In the genomic region with DNA sequence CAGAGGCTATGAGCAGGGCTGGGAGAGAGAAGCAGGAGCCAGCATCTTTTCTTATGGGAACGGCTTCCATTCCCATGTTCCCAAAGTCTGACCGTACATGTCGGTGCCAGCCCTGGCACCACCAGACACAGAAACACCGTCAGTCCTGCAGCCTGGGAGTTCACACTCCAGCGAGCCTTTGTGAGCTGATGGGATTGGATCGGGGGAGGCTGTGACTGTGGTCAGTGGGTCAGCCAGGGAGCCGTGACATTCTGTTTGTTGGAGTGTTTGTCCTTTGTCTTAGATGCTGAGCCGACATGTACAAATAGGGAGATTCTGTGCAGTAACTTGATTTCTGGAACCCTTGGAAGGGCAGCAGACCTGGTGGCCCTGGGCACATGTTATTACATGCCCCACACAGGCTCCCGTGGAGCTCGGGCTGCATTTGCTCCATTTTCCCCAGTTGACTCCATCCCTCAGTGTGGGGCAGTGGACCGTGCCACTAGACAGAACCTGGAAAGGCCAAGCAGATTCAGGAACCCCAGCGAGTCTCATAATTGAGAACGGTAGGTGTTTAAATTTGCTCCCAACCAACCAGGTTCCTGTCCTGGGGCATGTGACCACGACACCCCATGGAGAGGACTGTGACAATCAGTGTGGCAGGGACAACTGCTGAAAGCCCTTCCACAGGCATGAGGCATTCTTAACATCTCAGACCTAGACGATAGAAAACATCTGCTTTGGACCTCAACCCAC, we compare ENCODE assay signal across 17 mouse cellular contexts. TPM values are rescaled to one million over a fixed set of nuclear protein-coding genes. Genes with fewer than 3 reads are reported as not detected.
DNase-seq lines count a peak whose midpoint lies in the region; ATAC-seq lines count a peak whose summit lies in the region.
"Had no signal": no experiment of that assay in that cellular context is flagged by ENCODE, and none has a peak within 500 bp of the region (broad histone marks: within the 10 kb centered on the region; RNA-seq: fewer than 3 reads in every experiment).

No protein-coding gene starts in this region.

- 79% methylated on average over 15 of the region's 15 CpGs for WGBS in intestine, embryonic 14.5 days
- WGBS in intestine, embryonic 16.5 days = 78% methylated on average over 15 of the region's 15 CpGs
- 65% methylated on average over 15 of the region's 15 CpGs for WGBS in neural tube, embryonic 15.5 days

- DNase-seq in intestine, embryonic 14.5 days (ENCODE audit: low spot score) = peak; percentile 41
- DNase-seq in neural tube, embryonic 10.5 days (ENCODE audit: extremely low spot score, low spot score) = peak; percentile 11
- DNase-seq in cerebellum, postnatal 10 days = peak; percentile 81 to 82
- DNase-seq in gastrocnemius, postnatal 4 days (ENCODE audit: low spot score in 2 of 2) = no peak
- DNase-seq in right cerebral cortex, postnatal 14 days = no peak
- DNase-seq: adrenal gland, adult 2 months; gastrocnemius, adult 2 months; kidney, postnatal 14 days; layer of hippocampus, adult 9-11 months; lung, postnatal 14 days; right cerebral cortex, postnatal 4 days had no signal

- 0 out of 2 replicates have a peak, but pooled peaks cover 3% of the 10 kb centered on the region for H3K27me3 ChIP-seq in intestine, embryonic 14.5 days (replicated peaks; ENCODE audit: control insufficient read depth, insufficient read depth, low read length)
- no peaks in the 10 kb centered on the region for H3K27me3 ChIP-seq in intestine, embryonic 16.5 days (replicated peaks; ENCODE audit: control insufficient read depth, insufficient read depth, low read length)
- no peaks in the 10 kb centered on the region for H3K27me3 ChIP-seq in neural tube, embryonic 15.5 days (replicated peaks)

- no peak overlapping the region for H3K27ac ChIP-seq in intestine, embryonic 14.5 days (ENCODE audit: low read depth)
- no peak overlapping the region for H3K27ac ChIP-seq in intestine, embryonic 16.5 days (ENCODE audit: low read length)
- H3K27ac ChIP-seq in neural tube, embryonic 15.5 days (replicated peaks) = no peak overlapping the region
- H3K27ac ChIP-seq: embryonic facial prominence, embryonic 15.5 days; gastrocnemius, adult 2 months; liver, embryonic 15.5 days had no signal

- no peaks in the 10 kb centered on the region for H3K36me3 ChIP-seq in intestine, embryonic 14.5 days (ENCODE audit: control insufficient read depth, insufficient read depth, low read length)
- no peaks in the 10 kb centered on the region for H3K36me3 ChIP-seq in intestine, embryonic 16.5 days (ENCODE audit: control insufficient read depth, insufficient read depth, low read length)
- no peaks in the 10 kb centered on the region for H3K36me3 ChIP-seq in neural tube, embryonic 15.5 days
- H3K36me3 ChIP-seq: embryonic facial prominence, embryonic 15.5 days; G1E; liver, embryonic 15.5 days had no signal

- H3K9ac ChIP-seq in intestine, embryonic 14.5 days (ENCODE audit: low read length) = no peak overlapping the region
- no peak overlapping the region for H3K9ac ChIP-seq in intestine, embryonic 16.5 days (ENCODE audit: low read depth, low read length)
- no peak overlapping the region for H3K9ac ChIP-seq in neural tube, embryonic 15.5 days (replicated peaks)
- H3K9ac ChIP-seq: embryonic facial prominence, embryonic 15.5 days; liver, embryonic 15.5 days had no signal

- no peak overlapping the region for H3K4me2 ChIP-seq in intestine, embryonic 14.5 days (ENCODE audit: low read length)
- no peak overlapping the region for H3K4me2 ChIP-seq in intestine, embryonic 16.5 days (ENCODE audit: low read depth, low read length)
- H3K4me2 ChIP-seq in neural tube, embryonic 15.5 days = no peak overlapping the region
- H3K4me2 ChIP-seq: embryonic facial prominence, embryonic 15.5 days; liver, embryonic 15.5 days had no signal

- ATAC-seq in intestine, embryonic 14.5 days (replicated peaks; ENCODE audit: low FRiP score, low TSS enrichment, low read depth) = no peak
- no peak for ATAC-seq in intestine, embryonic 16.5 days
- no peak for ATAC-seq in neural tube, embryonic 15.5 days (ENCODE audit: low FRiP score)
- ATAC-seq: forebrain, embryonic 16.5 days had no signal

- H3K9me3 ChIP-seq in intestine, embryonic 14.5 days (ENCODE audit: control insufficient read depth, low read length) = no peaks in the 10 kb centered on the region
- H3K9me3 ChIP-seq in intestine, embryonic 16.5 days (ENCODE audit: control insufficient read depth, low read length) = no peaks in the 10 kb centered on the region
- no peaks in the 10 kb centered on the region for H3K9me3 ChIP-seq in neural tube, embryonic 15.5 days (replicated peaks)
- H3K9me3 ChIP-seq: embryonic facial prominence, embryonic 15.5 days; G1E; liver, embryonic 15.5 days had no signal

- H3K4me1 ChIP-seq in intestine, embryonic 14.5 days (replicated peaks; ENCODE audit: control insufficient read depth, insufficient read depth, low read length) = peaks cover 10% of the 10 kb centered on the region
- no peaks in the 10 kb centered on the region; the same call in 1 of the 2 replicates for H3K4me1 ChIP-seq in intestine, embryonic 16.5 days (ENCODE audit: control insufficient read depth, insufficient read depth, low read length)
- H3K4me1 ChIP-seq in neural tube, embryonic 15.5 days = peaks cover 37% of the 10 kb centered on the region
- H3K4me1 ChIP-seq: liver, embryonic 15.5 days had no signal

- H3K4me3 ChIP-seq in intestine, embryonic 14.5 days (ENCODE audit: low read depth, low read length) = no peak overlapping the region
- H3K4me3 ChIP-seq in intestine, embryonic 16.5 days (ENCODE audit: low read length) = no peak overlapping the region
- H3K4me3 ChIP-seq in neural tube, embryonic 15.5 days (replicated peaks) = no peak overlapping the region
- H3K4me3 ChIP-seq: embryonic facial prominence, embryonic 15.5 days; gastrocnemius, adult 2 months; liver, embryonic 15.5 days had no signal

RNA-seq across cellular contexts. Expression of a gene that starts 33.5 kb away (rescaled TPM):
- polyA plus RNA-seq in intestine, embryonic 14.5 days (2014; fragmentation: Nextera tagmentation; extraction: Ambion mirVana) = 26.8 and 30.2 TPM in 2 replicates
- polyA plus RNA-seq in intestine, embryonic 16.5 days (2015; fragmentation: Nextera tagmentation; extraction: Ambion mirVana) = 57.6 and 62.3 TPM in 2 replicates
- 16.6 and 22.1 TPM in 2 replicates for polyA plus RNA-seq in neural tube, embryonic 15.5 days (2015; fragmentation: Nextera tagmentation; extraction: Ambion mirVana)
- total RNA-seq in gastrocnemius, postnatal 4 days (2021) = 1 to 10 TPM; 7.8 to 9.8 TPM

RNA-seq across cellular contexts. Expression of a gene that starts 60.0 kb away (rescaled TPM):
- polyA plus RNA-seq in intestine, embryonic 14.5 days (2014; fragmentation: Nextera tagmentation; extraction: Ambion mirVana) = 16.7 and 18.2 TPM in 2 replicates
- 14.5 and 15.3 TPM in 2 replicates for polyA plus RNA-seq in intestine, embryonic 16.5 days (2015; fragmentation: Nextera tagmentation; extraction: Ambion mirVana)
- 43.0 and 46.0 TPM in 2 replicates for polyA plus RNA-seq in neural tube, embryonic 15.5 days (2015; fragmentation: Nextera tagmentation; extraction: Ambion mirVana)
- 10 to 100 TPM; 47.6 to 59.3 TPM for total RNA-seq in gastrocnemius, postnatal 4 days (2021)

Comparison
In these comparisons a context has a peak if more than half of its experiments do, and no peak if none do; other contexts are left out.
1. DNase-seq: peak in intestine, embryonic 14.5 days (single experiment), neural tube, embryonic 10.5 days (single experiment) and cerebellum, postnatal 10 days (2 of 2); none in gastrocnemius, postnatal 4 days (0 of 2) and right cerebral cortex, postnatal 14 days (single experiment).